Mouse (Mus musculus) fibroblast of lung, adult 2 months (primary cell): ENCODE data around the gene Adamtsl4.

Source experiments
- DNase-seq: peaks from one replicate; pipeline ENCODE4 v3.0.0-alpha.2; 2011; ENCODE audit warnings: low read depth

Gene Adamtsl4

DNA sequence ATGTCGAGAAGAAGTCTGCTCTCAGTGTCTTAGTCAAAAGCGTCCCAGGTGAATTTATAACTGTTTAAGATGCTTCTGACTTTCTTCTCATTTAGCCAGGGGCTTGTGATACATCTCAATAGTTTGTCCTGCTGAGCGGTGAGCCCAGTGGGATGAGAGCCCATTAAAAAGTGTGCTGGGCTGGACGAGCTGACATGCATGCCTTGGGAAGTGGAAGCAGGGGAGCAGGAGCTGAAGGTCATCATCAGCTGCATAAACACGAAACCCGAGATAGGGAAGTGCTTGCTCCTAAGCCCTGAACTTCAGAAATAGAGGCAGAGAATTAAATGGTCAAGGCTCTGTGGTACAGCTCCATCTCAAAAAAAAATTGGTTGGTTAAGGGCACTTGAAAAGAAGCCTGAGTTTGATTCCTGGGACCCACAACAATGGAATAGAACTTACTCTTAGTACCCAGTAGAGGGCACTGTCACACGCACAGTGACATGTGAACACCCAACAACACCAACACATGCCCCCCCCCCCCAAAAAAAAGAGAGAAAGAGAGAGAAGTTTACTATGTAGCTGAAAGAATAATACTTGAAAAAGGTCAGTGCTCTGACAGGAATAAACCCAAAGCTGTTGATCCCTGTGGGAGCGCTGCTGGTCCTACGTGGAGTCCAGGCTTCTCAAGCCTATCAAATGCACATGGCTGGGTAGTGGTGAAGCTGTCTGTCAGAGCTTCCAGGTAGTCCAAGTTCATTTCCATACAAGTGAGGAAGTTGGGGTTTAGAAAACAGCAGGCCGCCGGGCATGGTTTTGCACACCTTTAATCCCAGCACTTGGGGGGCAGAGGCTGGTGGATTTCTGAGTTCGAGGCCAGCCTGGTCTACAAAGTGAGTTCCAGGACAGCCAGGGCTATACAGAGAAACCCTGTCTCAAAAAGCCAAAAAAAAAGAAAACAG lies 54.8 kb downstream of the Adamtsl4 start:
- no peak for DNase-seq

DNA sequence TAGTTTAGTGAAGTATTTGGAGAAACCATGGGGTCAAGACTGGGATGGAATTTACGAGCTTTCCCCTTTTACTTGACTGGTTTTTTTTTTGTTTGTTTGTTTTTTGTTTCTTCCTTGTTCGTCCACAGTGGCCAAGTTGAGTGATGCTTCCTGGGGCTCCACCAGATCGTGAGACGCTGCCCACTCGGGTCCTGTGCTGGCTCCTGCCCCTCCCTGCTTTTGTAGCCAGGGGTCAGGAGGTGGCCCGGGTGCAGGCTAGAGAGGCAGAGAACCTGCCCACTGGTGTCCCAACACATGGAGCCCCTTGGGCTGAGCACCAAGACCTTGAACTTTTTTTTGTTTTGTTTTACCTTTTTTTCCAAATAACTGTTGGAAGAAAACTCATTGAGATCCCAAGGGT lies 56.4 kb downstream of the Adamtsl4 start:
- DNase-seq: no peak

DNA sequence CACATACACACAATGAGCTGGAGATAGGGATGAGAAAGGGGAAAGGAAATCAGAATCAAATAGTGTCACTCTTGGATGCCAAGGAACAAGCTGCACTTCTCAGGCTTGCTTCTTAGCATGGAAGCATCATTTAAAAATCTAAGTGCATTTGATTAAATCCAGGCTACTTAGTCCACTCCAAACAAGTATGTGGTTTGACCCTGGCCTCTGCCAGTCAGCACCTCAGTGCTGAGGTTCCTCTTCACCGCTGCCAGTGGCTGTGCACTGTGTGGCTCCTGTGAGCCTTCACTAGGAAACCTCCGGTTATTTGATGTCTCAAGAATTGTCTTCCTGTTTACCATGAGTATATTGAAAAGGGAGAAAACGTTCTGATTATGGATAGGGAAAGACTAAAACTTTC lies 56.9 kb downstream of the Adamtsl4 start:
- DNase-seq: no peak

DNA sequence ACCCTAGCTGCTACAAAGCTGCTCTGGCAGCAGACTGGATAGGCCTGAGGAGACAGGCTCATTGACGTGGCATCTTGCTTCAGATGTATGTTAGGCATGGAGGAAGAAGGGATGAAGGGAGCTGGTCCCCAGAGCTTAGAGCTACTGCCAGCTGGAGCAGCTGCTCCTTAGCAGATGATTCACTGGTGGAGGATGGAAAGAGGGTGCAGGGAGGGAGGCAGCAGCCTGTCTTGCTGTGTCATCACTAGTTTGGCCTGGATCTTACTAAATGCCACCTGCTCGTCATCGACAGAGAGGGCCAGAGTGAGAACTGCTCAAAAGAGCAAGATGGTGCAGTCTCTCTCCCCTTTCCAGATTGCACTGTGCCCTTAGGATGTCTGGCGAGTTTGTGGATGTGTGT lies 58.0 kb downstream of the Adamtsl4 start:
- no peak for DNase-seq

DNA sequence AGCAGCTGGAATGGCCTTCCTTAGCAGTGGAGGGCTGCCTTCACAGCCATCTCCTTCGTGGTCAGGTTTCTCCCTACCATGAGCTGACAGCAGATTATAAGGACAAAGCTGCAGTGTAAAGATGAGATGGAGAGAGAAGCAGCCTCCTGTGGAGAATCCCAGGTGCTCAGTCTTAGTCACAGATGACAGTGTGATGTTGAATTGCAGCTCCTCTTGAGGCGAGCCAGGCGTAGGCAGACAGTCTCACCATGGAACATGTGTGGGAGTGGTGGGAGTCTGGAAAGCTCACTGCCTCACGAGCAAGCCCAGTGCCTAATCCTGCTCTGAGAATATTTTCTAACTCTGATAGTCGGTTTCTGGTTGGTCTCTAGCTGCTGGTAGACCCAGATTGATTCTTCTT lies 60.0 kb downstream of the Adamtsl4 start:
- DNase-seq: no peak
